Mouse (Mus musculus) embryonic fibroblast, embryonic 13.5 days (primary cell): ENCODE measurements around the gene Mgea5.

Source experiments
- CTCF ChIP-seq: IDR thresholded peaks from 2 replicates; pipeline ENCODE4 v1.5.1; 2011; ENCODE audit warnings: mild to moderate bottlenecking, control low read depth, low read length, moderate library complexity, borderline replicate concordance; ENCODE audit not compliant: insufficient read depth
- POLR2A ChIP-seq: IDR thresholded peaks from 2 replicates; pipeline ENCODE4 v1.6.1; 2011; ENCODE audit warnings: low read depth, mild to moderate bottlenecking, control low read depth, low read length, moderate library complexity

- TF ChIP-seq CTCF, result no peak
- no peak for TF ChIP-seq POLR2A
Measured at GRCm38 (mm10) chr19:45794718-45795117, 11.1 kb upstream of the Mgea5 start.
